Mouse (Mus musculus) heart, postnatal 0 days (tissue): ENCODE measurements around the gene Aph1b.

ENCODE experiments used
- CTCF ChIP-seq: IDR thresholded peaks from 2 replicates; pipeline ENCODE4 v1.5.1; 2016; ENCODE audit warnings: antibody characterized with exemption, control low read depth, low read depth
- EP300 ChIP-seq: IDR thresholded peaks from 2 replicates; pipeline ENCODE4 v1.6.1; 2016; ENCODE audit warnings: antibody characterized with exemption, low read depth

GRCm38 (mm10) chr9:66813392-66813791, 18.1 kb upstream of the Aph1b start:
- TF ChIP-seq CTCF (no peak), EP300 (no peak)
